Mouse (Mus musculus) kidney, embryonic 15.5 days (tissue): ENCODE results near the gene Prm2. TPM values are rescaled to one million over a fixed set of nuclear protein-coding genes. Genes with fewer than 3 reads are reported as not detected.

Source experiments
- ATAC-seq: fragments of 200-750 bp; cut with Nextera tagmentation; replicated peaks from 2 replicates; pipeline ENCODE4 v1.8.0; 2017; ENCODE audit warnings: moderate TSS enrichment; ENCODE audit not compliant: low FRiP score
- H3K27ac ChIP-seq: fragments of 300-500 bp; sonication (generic); 2 replicates; pipeline ENCODE4 v1.5.1; 2015; ENCODE audit warnings: mild to moderate bottlenecking, inconsistent platforms
- H3K27me3 ChIP-seq: fragments of 300-500 bp; sonication (generic); 2 replicates; pipeline ENCODE4 v1.6.1; 2015; ENCODE audit warnings: inconsistent platforms
- H3K36me3 ChIP-seq: fragments of 300-500 bp; sonication (generic); 2 replicates; pipeline ENCODE4 v1.6.1; 2015; ENCODE audit warnings: inconsistent platforms
- H3K4me1 ChIP-seq: fragments of 300-500 bp; sonication (generic); 2 replicates; pipeline ENCODE4 v1.6.1; 2015; ENCODE audit warnings: inconsistent platforms
- H3K4me2 ChIP-seq: fragments of 300-500 bp; sonication (generic); 2 replicates; pipeline ENCODE4 v1.6.1; 2015; ENCODE audit warnings: moderate library complexity, mild to moderate bottlenecking, inconsistent platforms
- H3K4me3 ChIP-seq: fragments of 300-500 bp; sonication (generic); replicated peaks from 2 replicates; pipeline ENCODE4 v1.5.1; 2015; ENCODE audit warnings: mild to moderate bottlenecking, inconsistent platforms
- H3K9ac ChIP-seq: fragments of 300-500 bp; sonication (generic); 2 replicates; pipeline ENCODE4 v1.6.1; 2015; ENCODE audit warnings: mild to moderate bottlenecking, inconsistent platforms
- H3K9me3 ChIP-seq: fragments of 300-500 bp; sonication (generic); replicated peaks from 2 replicates; pipeline ENCODE4 v1.6.1; 2016; ENCODE audit warnings: inconsistent platforms
- WGBS: fragments of 180-500 bp; shearing (Covaris S2); methylation state at CpG from one replicate; pipeline ENCODE4 v1.1.7; 2015; ENCODE audit warnings: mixed read lengths; 5-methylcytosine and 5-hydroxymethylcytosine counted together
- polyA plus RNA-seq: library from polyadenylated mRNA; unstranded; fragments of >200 nt; fragmentation: Nextera tagmentation; extraction: Ambion mirVana; gene quantifications from 2 replicates; pipeline ENCODE4 v1.2.1, GENCODE M21; 2015

The Prm2 gene
- not detected in 2 replicates for polyA plus RNA-seq

- no peaks in the 10 kb centered on the region for H3K36me3 ChIP-seq
- H3K9ac ChIP-seq, result no peak within 1 kb of the TSS
- no peaks in the 10 kb centered on the region for H3K9me3 ChIP-seq
- H3K4me1 ChIP-seq, result no peaks in the 10 kb centered on the region
- no peak within 1 kb of the TSS for H3K4me3 ChIP-seq
- H3K27ac ChIP-seq, result no peak within 1 kb of the TSS
- peaks cover 29% of the 10 kb centered on the region for H3K27me3 ChIP-seq
- no peak for ATAC-seq
- 83% methylated on average over 6 of the region's 6 CpGs for WGBS
- H3K4me2 ChIP-seq, result no peak within 1 kb of the TSS
These were observed at the start of gene Prm2 for GRCm38 (mm10) chr16:10796034-10796433. Gene Prm2 (minus strand): TSS chr16:10796134.

- Histone ChIP-seq H3K27ac (peak overlapping the region; percentile 74), H3K9me3 (no peaks in the 10 kb centered on the region), H3K4me2 (peak overlapping the region; percentile 58), H3K9ac (peak overlapping the region; percentile 19; the same call in 1 of the 2 replicates), H3K4me3 (peak overlapping the region; percentile 31), H3K36me3 (0 out of 2 replicates have a peak, but pooled peaks cover 3% of the 10 kb centered on the region), H3K27me3 (no peaks in the 10 kb centered on the region), H3K4me1 (peaks cover 26% of the 10 kb centered on the region)
- ATAC-seq, result no peak
- 26% methylated on average over 6 of the region's 6 CpGs for WGBS
These were observed 48.4 kb upstream of the Prm2 start for GRCm38 (mm10) chr16:10844319-10844670.

- Histone ChIP-seq H3K27ac (peak overlapping the region; percentile 74), H3K9ac (peak overlapping the region; percentile 19; the same call in 1 of the 2 replicates), H3K9me3 (no peaks in the 10 kb centered on the region), H3K4me1 (peaks cover 32% of the 10 kb centered on the region), H3K36me3 (0 out of 2 replicates have a peak, but pooled peaks cover 3% of the 10 kb centered on the region), H3K4me3 (peak overlapping the region; percentile 31), H3K4me2 (peak overlapping the region; percentile 58), H3K27me3 (no peaks in the 10 kb centered on the region)
- WGBS, result 10% methylated on average over 18 of the region's 18 CpGs
- ATAC-seq, result no peak
These were observed 47.8 kb upstream of the Prm2 start for GRCm38 (mm10) chr16:10843486-10844318.

GRCm38 (mm10) chr16:10842282-10842855 is 46.4 kb upstream of the Prm2 start:
- Histone ChIP-seq H3K36me3 (0 out of 2 replicates have a peak, but pooled peaks cover 3% of the 10 kb centered on the region), H3K4me2 (no peak overlapping the region), H3K27ac (no peak overlapping the region), H3K4me3 (no peak overlapping the region), H3K27me3 (no peaks in the 10 kb centered on the region), H3K4me1 (peaks cover 45% of the 10 kb centered on the region), H3K9me3 (no peaks in the 10 kb centered on the region), H3K9ac (no peak overlapping the region)
- no peak for ATAC-seq
- WGBS, result 41% methylated on average over 4 of the region's 4 CpGs

GRCm38 (mm10) chr16:10840018-10840417 is 44.1 kb upstream of the Prm2 start:
- ATAC-seq, result no peak
- WGBS, result 75% methylated on average over 11 of the region's 14 CpGs
- H3K4me1 ChIP-seq, result peaks cover 64% of the 10 kb centered on the region

GRCm38 (mm10) chr16:10838487-10839245 is 42.7 kb upstream of the Prm2 start:
- H3K9me3 ChIP-seq, result no peaks in the 10 kb centered on the region
- H3K4me1 ChIP-seq, result peaks cover 62% of the 10 kb centered on the region
- no peaks in the 10 kb centered on the region for H3K27me3 ChIP-seq
- H3K27ac ChIP-seq, result peak overlapping the region; percentile 76
- no peak overlapping the region for H3K4me3 ChIP-seq
- H3K4me2 ChIP-seq, result peak overlapping the region; percentile 15
- no peak overlapping the region for H3K9ac ChIP-seq
- 0 out of 2 replicates have a peak, but pooled peaks cover 3% of the 10 kb centered on the region for H3K36me3 ChIP-seq
- peak; percentile 9; the same call in 1 of the 2 replicates for ATAC-seq
- WGBS, result 57% methylated on average over 10 of the region's 10 CpGs

More at GRCm38 (mm10) chr16:10840018-10840417, 44.1 kb upstream of the Prm2 start:
- Histone ChIP-seq H3K9ac (no peak overlapping the region), H3K36me3 (0 out of 2 replicates have a peak, but pooled peaks cover 3% of the 10 kb centered on the region), H3K27me3 (no peaks in the 10 kb centered on the region), H3K4me2 (no peak overlapping the region), H3K9me3 (no peaks in the 10 kb centered on the region), H3K4me3 (no peak overlapping the region), H3K27ac (0 out of 2 replicates have a peak overlapping the region, but pooled peaks have one; percentile 76)

GRCm38 (mm10) chr16:10837903-10838302 is 42.0 kb upstream of the Prm2 start:
- Histone ChIP-seq H3K4me3 (no peak overlapping the region), H3K4me2 (peak overlapping the region; percentile 15; the same call in 1 of the 2 replicates), H3K9ac (no peak overlapping the region), H3K9me3 (no peaks in the 10 kb centered on the region), H3K36me3 (0 out of 2 replicates have a peak, but pooled peaks cover 3% of the 10 kb centered on the region), H3K27ac (peak overlapping the region; percentile 76), H3K27me3 (no peaks in the 10 kb centered on the region), H3K4me1 (peaks cover 56% of the 10 kb centered on the region)
- WGBS, result 76% methylated on average over 1 of the region's 1 CpGs
- no peak for ATAC-seq

- Histone ChIP-seq H3K27ac (no peak overlapping the region), H3K9ac (no peak overlapping the region), H3K36me3 (0 out of 2 replicates have a peak, but pooled peaks cover 3% of the 10 kb centered on the region), H3K4me1 (peaks cover 54% of the 10 kb centered on the region), H3K27me3 (no peaks in the 10 kb centered on the region), H3K4me2 (no peak overlapping the region), H3K9me3 (no peaks in the 10 kb centered on the region), H3K4me3 (no peak overlapping the region)
- WGBS, result 59% methylated on average over 3 of the region's 3 CpGs
- no peak for ATAC-seq
These were observed 41.3 kb upstream of the Prm2 start for GRCm38 (mm10) chr16:10837250-10837649.

- H3K36me3 ChIP-seq, result 0 out of 2 replicates have a peak, but pooled peaks cover 3% of the 10 kb centered on the region
- H3K4me3 ChIP-seq, result no peak overlapping the region
- no peak overlapping the region for H3K27ac ChIP-seq
- H3K4me1 ChIP-seq, result peaks cover 52% of the 10 kb centered on the region
- H3K4me2 ChIP-seq, result 0 out of 2 replicates have a peak overlapping the region, but pooled peaks have one; percentile 94
- H3K9ac ChIP-seq, result no peak overlapping the region
- no peaks in the 10 kb centered on the region for H3K9me3 ChIP-seq
- H3K27me3 ChIP-seq, result no peaks in the 10 kb centered on the region
- no peak for ATAC-seq
- 90% methylated on average over 3 of the region's 3 CpGs for WGBS
These were observed 40.5 kb upstream of the Prm2 start for GRCm38 (mm10) chr16:10836388-10836787.

- no peaks in the 10 kb centered on the region for H3K9me3 ChIP-seq
- peak within 1 kb of the TSS; percentile 94 for H3K4me2 ChIP-seq
- peaks cover 52% of the 10 kb centered on the region for H3K4me1 ChIP-seq
- H3K36me3 ChIP-seq, result no peaks in the 10 kb centered on the region
- peak within 1 kb of the TSS; percentile 81 for H3K9ac ChIP-seq
- H3K4me3 ChIP-seq, result peak within 1 kb of the TSS; percentile 79
- WGBS, result under 1% methylated on average over 66 of the region's 69 CpGs
- H3K27ac ChIP-seq, result peak within 1 kb of the TSS; percentile 92
- no peaks in the 10 kb centered on the region for H3K27me3 ChIP-seq
- peak; percentile 97 for ATAC-seq
These were observed 39.1 kb upstream of the Prm2 start, which contains the start of gene Rmi2 for GRCm38 (mm10) chr16:10834911-10835587. Gene Rmi2 (plus strand): TSS chr16:10835059.

GRCm38 (mm10) chr16:10834542-10834910 is 38.6 kb upstream of the Prm2 start:
- Histone ChIP-seq H3K27me3 (no peaks in the 10 kb centered on the region), H3K36me3 (no peaks in the 10 kb centered on the region), H3K4me2 (peak overlapping the region; percentile 94), H3K9me3 (no peaks in the 10 kb centered on the region), H3K4me1 (peaks cover 48% of the 10 kb centered on the region), H3K4me3 (peak overlapping the region; percentile 79), H3K9ac (peak overlapping the region; percentile 81), H3K27ac (peak overlapping the region; percentile 92; the same call in 1 of the 2 replicates)
- WGBS, result 7% methylated on average over 12 of the region's 12 CpGs
- ATAC-seq, result no peak
